Mouse (Mus musculus) G1E (cell line): ENCODE measurements at regions not wholly inside any gene's neighbourhood (a gene's known extent, or its start where the extent isn't known, plus 50 kb on each side); places are given as distances from the start of the nearest gene placed in this dataset.

Experiments used
- CTCF ChIP-seq: IDR thresholded peaks from 2 replicates; pipeline ENCODE4 v1.5.1; 2012; ENCODE audit warnings: low read depth, low read length, inconsistent platforms, mixed read lengths
- GATA1 ChIP-seq: IDR thresholded peaks from 2 replicates; pipeline ENCODE4 v1.6.1; 2012; ENCODE audit warnings: borderline replicate concordance, low read length, inconsistent platforms, mixed read lengths
- GATA2 ChIP-seq: IDR thresholded peaks from 2 replicates; pipeline ENCODE4 v1.6.1; 2012; ENCODE audit warnings: low read depth, low read length, inconsistent platforms, borderline replicate concordance
- POLR2AphosphoS5 ChIP-seq: IDR thresholded peaks from 2 replicates; pipeline ENCODE4 v1.6.1; 2012; ENCODE audit warnings: low read depth, low read length, inconsistent platforms; ENCODE audit not compliant: insufficient replicate concordance
- TAL1 ChIP-seq: conservative IDR thresholded peaks from 2 replicates; pipeline ENCODE4 v1.6.1; 2012; ENCODE audit warnings: low read depth, low read length, inconsistent platforms, mixed read lengths

DNA sequence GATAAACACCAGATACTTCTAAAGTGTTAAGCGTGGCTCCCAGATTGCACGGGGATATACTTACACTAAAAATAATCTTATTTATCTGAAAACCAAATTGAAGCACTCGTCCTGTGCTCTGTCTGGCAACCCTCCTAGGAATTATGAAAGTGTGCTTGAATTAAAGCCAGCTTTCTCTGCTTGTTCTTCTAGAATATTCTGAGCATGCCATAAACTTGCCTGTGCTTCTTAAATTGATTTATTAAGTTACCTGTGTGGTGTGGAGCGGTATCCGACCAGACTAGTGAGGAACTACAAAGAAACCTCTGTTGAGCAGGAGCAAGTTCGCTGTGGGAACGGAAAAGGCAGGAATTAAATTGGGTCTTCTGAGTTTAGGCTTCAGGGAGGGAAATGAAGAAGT is 154.0 kb upstream of the Gmds start:
- no peak for TF ChIP-seq TAL1
- no peak for TF ChIP-seq CTCF
- TF ChIP-seq POLR2AphosphoS5: no peak
- TF ChIP-seq GATA1: no peak
- no peak for TF ChIP-seq GATA2
